Mouse (Mus musculus) liver, postnatal 0 days (tissue): ENCODE measurements at regions not wholly inside any gene's neighbourhood (a gene's known extent, or its start where the extent isn't known, plus 50 kb on each side); places are given as distances from the start of the nearest gene placed in this dataset.

ENCODE experiments used
- CTCF ChIP-seq: sonication (generic); IDR thresholded peaks from 2 replicates; pipeline ENCODE4 v1.5.1; 2016; ENCODE audit warnings: antibody characterized with exemption, low read depth
- EP300 ChIP-seq: IDR thresholded peaks from 2 replicates; pipeline ENCODE4 v1.6.1; 2016; ENCODE audit warnings: antibody characterized with exemption, low read depth, mild to moderate bottlenecking

GRCm38 (mm10) chr1:122396342-122396741 is 828.6 kb upstream of the Ddx18 start:
- TF ChIP-seq CTCF (no peak), EP300 (no peak)
